Mouse (Mus musculus): ENCODE results near the gene Snx5. TPM values are rescaled to one million over a fixed set of nuclear protein-coding genes. Genes with fewer than 3 reads are reported as not detected.
A peak's percentile ranks its signal among the peaks of the same experiment; 100 is the strongest.

Snx5 gene
- total and polyA plus RNA-seq, 3 experiments: 22.2 to 55.3 (median 51.5) TPM

DNA sequence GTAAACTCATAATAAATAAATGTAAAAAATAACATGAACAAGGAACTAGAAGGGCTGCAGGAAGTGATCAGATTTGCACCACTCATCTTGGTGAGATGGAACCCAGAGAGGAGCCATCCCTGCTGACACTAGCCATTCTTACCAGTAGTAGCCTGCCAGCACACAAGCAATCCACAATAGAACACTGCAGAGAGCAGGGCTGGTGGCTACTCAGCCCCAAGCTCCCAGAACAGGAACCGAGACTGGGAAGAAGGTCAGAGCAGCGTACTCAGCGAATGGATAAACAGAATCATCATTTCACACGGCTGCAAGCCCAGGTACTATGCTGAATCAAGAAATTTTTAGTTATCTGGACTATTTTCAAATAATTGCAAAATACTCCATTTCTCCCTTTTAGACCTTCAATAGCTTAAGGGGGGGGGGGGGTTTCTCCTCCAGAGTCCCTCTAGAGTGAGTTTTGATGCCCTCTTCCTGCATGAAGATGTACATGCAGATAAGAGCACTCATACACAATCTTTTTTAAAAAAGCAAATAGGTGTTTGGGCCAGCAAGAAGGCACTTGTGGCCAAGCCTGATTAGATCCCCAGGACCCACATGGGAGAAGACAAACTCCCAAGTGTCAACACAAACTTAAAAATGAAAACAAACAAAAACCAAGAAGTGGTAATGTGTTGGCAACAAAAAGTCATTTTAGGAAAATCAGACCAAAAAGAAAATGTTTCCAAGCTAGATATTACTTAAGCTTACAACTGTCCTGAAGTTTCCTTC lies 4.6 kb downstream of the Snx5 start:
- Histone ChIP-seq H3K36me3 (ENCODE audit: control insufficient read depth, insufficient read depth, low read length) (peaks cover 26% of the 10 kb centered on the region), H3K79me2 (replicated peaks; ENCODE audit: control insufficient read depth, insufficient read depth, low read length) (peaks cover 5% of the 10 kb centered on the region), H3K4me3 (no peak overlapping the region), H3K4me1 (ENCODE audit: control insufficient read depth, insufficient read depth, low read length) (peaks cover 1% of the 10 kb centered on the region), H3K27ac (peak overlapping the region; percentile 15; the same call in 1 of the 2 replicates), H3K27me3 (ENCODE audit: control insufficient read depth, insufficient read depth, low read length) (no peaks in the 10 kb centered on the region), H3K9ac (ENCODE audit: low read depth, low read length) (no peak overlapping the region)
- intact Hi-C loops (cut with DNase I): no loop called here
- TF ChIP-seq POLR2A (IDR thresholded peaks at IDR 0.05; ENCODE audit: insufficient read depth, low read depth, low read length) (peak; percentile 43; the same call in 1 of the 2 replicates), EP300 (IDR thresholded peaks at IDR 0.05; ENCODE audit: insufficient read depth, low read depth, low read length) (0 out of 2 replicates have a peak, but pooled peaks have one; percentile 15), CTCF (IDR thresholded peaks at IDR 0.05) (no peak)
- WGBS: 51% methylated on average over 4 of the region's 4 CpGs
- DNase-seq: peak; percentile 30 to 65

- intact Hi-C loops (cut with DNase I): no loop called here
- Histone ChIP-seq H3K4me3 (no peak overlapping the region), H3K27ac (no peak overlapping the region), H3K27me3 (ENCODE audit: control insufficient read depth, insufficient read depth, low read length) (no peaks in the 10 kb centered on the region), H3K36me3 (ENCODE audit: control insufficient read depth, insufficient read depth, low read length) (peaks cover 26% of the 10 kb centered on the region), H3K9ac (ENCODE audit: low read depth, low read length) (no peak overlapping the region), H3K4me1 (ENCODE audit: control insufficient read depth, insufficient read depth, low read length) (no peaks in the 10 kb centered on the region; the same call in 1 of the 2 replicates), H3K79me2 (replicated peaks; ENCODE audit: control insufficient read depth, insufficient read depth, low read length) (peaks cover 4% of the 10 kb centered on the region)
- 71% methylated on average over 3 of the region's 3 CpGs for WGBS
- TF ChIP-seq EP300 (IDR thresholded peaks at IDR 0.05; ENCODE audit: insufficient read depth, low read depth, low read length) (no peak), POLR2A (IDR thresholded peaks at IDR 0.05; ENCODE audit: insufficient read depth, low read depth, low read length) (no peak), CTCF (IDR thresholded peaks at IDR 0.05) (no peak)
- DNase-seq: no peak
Measured at GRCm38 (mm10) chr2:144265120-144265488, 5.6 kb downstream of the Snx5 start.

GRCm38 (mm10) chr2:144264398-144265119 lies 6.1 kb downstream of the Snx5 start:
- H3K9ac ChIP-seq (ENCODE audit: low read depth, low read length): no peak overlapping the region
- H3K27ac ChIP-seq: no peak overlapping the region
- WGBS: 49% methylated on average over 5 of the region's 5 CpGs
- peaks cover 4% of the 10 kb centered on the region; the same call in 1 of the 2 replicates for H3K79me2 ChIP-seq (replicated peaks; ENCODE audit: control insufficient read depth, insufficient read depth, low read length)
- no peaks in the 10 kb centered on the region for H3K27me3 ChIP-seq (ENCODE audit: control insufficient read depth, insufficient read depth, low read length)
- H3K4me1 ChIP-seq (ENCODE audit: control insufficient read depth, insufficient read depth, low read length): no peaks in the 10 kb centered on the region; the same call in 1 of the 2 replicates
- TF ChIP-seq CTCF (IDR thresholded peaks at IDR 0.05) (no peak), POLR2A (IDR thresholded peaks at IDR 0.05; ENCODE audit: insufficient read depth, low read depth, low read length) (no peak), EP300 (IDR thresholded peaks at IDR 0.05; ENCODE audit: insufficient read depth, low read depth, low read length) (no peak)
- intact Hi-C loops (cut with DNase I): no loop called here
- DNase-seq: no peak
- H3K4me3 ChIP-seq: no peak overlapping the region
- H3K36me3 ChIP-seq (ENCODE audit: control insufficient read depth, insufficient read depth, low read length): peaks cover 28% of the 10 kb centered on the region

GRCm38 (mm10) chr2:144262837-144263236 lies 7.9 kb downstream of the Snx5 start:
- no peaks in the 10 kb centered on the region; the same call in 1 of the 2 replicates for H3K4me1 ChIP-seq (ENCODE audit: control insufficient read depth, insufficient read depth, low read length)
- H3K27me3 ChIP-seq (ENCODE audit: control insufficient read depth, insufficient read depth, low read length): no peaks in the 10 kb centered on the region
- no peak overlapping the region for H3K4me3 ChIP-seq
- H3K27ac ChIP-seq: no peak overlapping the region
- intact Hi-C loops (cut with DNase I): no loop called here
- peaks cover 15% of the 10 kb centered on the region for H3K36me3 ChIP-seq (ENCODE audit: control insufficient read depth, insufficient read depth, low read length)
- no peak for TF ChIP-seq EP300 (IDR thresholded peaks at IDR 0.05; ENCODE audit: insufficient read depth, low read depth, low read length)
- TF ChIP-seq POLR2A (IDR thresholded peaks at IDR 0.05; ENCODE audit: insufficient read depth, low read depth, low read length): no peak
- no peak for TF ChIP-seq CTCF (IDR thresholded peaks at IDR 0.05)
- DNase-seq: no peak
- peaks cover 4% of the 10 kb centered on the region; the same call in 1 of the 2 replicates for H3K79me2 ChIP-seq (replicated peaks; ENCODE audit: control insufficient read depth, insufficient read depth, low read length)
- 88% methylated on average over 2 of the region's 2 CpGs for whole genome bisulfite sequencing
- H3K9ac ChIP-seq (ENCODE audit: low read depth, low read length): no peak overlapping the region

GRCm38 (mm10) chr2:144250111-144250510 lies 20.6 kb downstream of the Snx5 start:
- Histone ChIP-seq H3K79me2 (replicated peaks; ENCODE audit: control insufficient read depth, insufficient read depth, low read length) (no peaks in the 10 kb centered on the region), H3K4me3 (no peak overlapping the region), H3K27me3 (ENCODE audit: control insufficient read depth, insufficient read depth, low read length) (no peaks in the 10 kb centered on the region), H3K9ac (ENCODE audit: low read depth, low read length) (no peak overlapping the region), H3K36me3 (ENCODE audit: control insufficient read depth, insufficient read depth, low read length) (peaks cover 11% of the 10 kb centered on the region), H3K4me1 (ENCODE audit: control insufficient read depth, insufficient read depth, low read length) (peaks cover 9% of the 10 kb centered on the region), H3K27ac (no peak overlapping the region)
- intact Hi-C loops (cut with DNase I): no loop called here
- no peak for TF ChIP-seq POLR2A (IDR thresholded peaks at IDR 0.05; ENCODE audit: insufficient read depth, low read depth, low read length)
- TF ChIP-seq CTCF (IDR thresholded peaks at IDR 0.05): no peak
- no peak for TF ChIP-seq EP300 (IDR thresholded peaks at IDR 0.05; ENCODE audit: insufficient read depth, low read depth, low read length)
- DNase-seq: no peak

All from heart, adult 2 months (tissue).